Mouse (Mus musculus) stomach, embryonic 15.5 days (tissue): ENCODE measurements around the gene Kcnk4. TPM values are rescaled to one million over a fixed set of nuclear protein-coding genes. Genes with fewer than 3 reads are reported as not detected.

Experiments used
- ATAC-seq: fragments of 200-750 bp; cut with Nextera tagmentation; 2 replicates; pipeline ENCODE4 v1.8.0; 2017; ENCODE audit warnings: low read depth, moderate number of reproducible peaks, moderate TSS enrichment; ENCODE audit not compliant: insufficient read depth, low FRiP score
- H3K27ac ChIP-seq: fragments of 300-500 bp; sonication (generic); 2 replicates; pipeline ENCODE4 v1.5.1; 2015; ENCODE audit warnings: mild to moderate bottlenecking, inconsistent platforms
- H3K27me3 ChIP-seq: fragments of 300-500 bp; sonication (generic); replicated peaks from 2 replicates; pipeline ENCODE4 v1.6.1; 2015; ENCODE audit warnings: inconsistent platforms
- H3K36me3 ChIP-seq: fragments of 300-500 bp; sonication (generic); 2 replicates; pipeline ENCODE4 v1.6.1; 2015; ENCODE audit warnings: inconsistent platforms
- H3K4me1 ChIP-seq: fragments of 300-500 bp; sonication (generic); 2 replicates; pipeline ENCODE4 v1.6.1; 2015; ENCODE audit warnings: inconsistent platforms
- H3K4me2 ChIP-seq: fragments of 300-500 bp; sonication (generic); 2 replicates; pipeline ENCODE4 v1.6.1; 2015; ENCODE audit warnings: mild to moderate bottlenecking, inconsistent platforms
- H3K4me3 ChIP-seq: fragments of 300-500 bp; sonication (generic); replicated peaks from 2 replicates; pipeline ENCODE4 v1.5.1; 2015; ENCODE audit warnings: inconsistent platforms
- H3K9ac ChIP-seq: fragments of 300-500 bp; sonication (generic); 2 replicates; pipeline ENCODE4 v1.6.1; 2015; ENCODE audit warnings: inconsistent platforms
- H3K9me3 ChIP-seq: fragments of 300-500 bp; sonication (generic); 2 replicates; pipeline ENCODE4 v1.6.1; 2016; ENCODE audit warnings: inconsistent platforms
- WGBS: fragments of 180-500 bp; shearing (Covaris S2); methylation state at CpG from one replicate; pipeline ENCODE4 v1.1.7; 2015; 5-methylcytosine and 5-hydroxymethylcytosine counted together
- polyA plus RNA-seq: library from polyadenylated mRNA; unstranded; fragments of >200 nt; fragmentation: Nextera tagmentation; extraction: Ambion mirVana; gene quantifications from 2 replicates; pipeline ENCODE4 v1.2.1, GENCODE M21; 2015

Kcnk4 gene
- polyA plus RNA-seq, 1 experiment from 2014 or later, result 0.86 TPM

GRCm38 (mm10) chr19:6954046-6954445 lies 19.7 kb upstream of the Kcnk4 start:
- peaks cover 45% of the 10 kb centered on the region for H3K36me3 ChIP-seq
- H3K9me3 ChIP-seq, result no peaks in the 10 kb centered on the region
- 49% methylated on average over 9 of the region's 9 CpGs for WGBS
- ATAC-seq, result no peak
- H3K27ac ChIP-seq, result no peak overlapping the region
- no peak overlapping the region for H3K4me2 ChIP-seq
- H3K4me1 ChIP-seq, result peaks cover 15% of the 10 kb centered on the region
- no peaks in the 10 kb centered on the region for H3K27me3 ChIP-seq
- no peak overlapping the region for H3K4me3 ChIP-seq
- no peak overlapping the region for H3K9ac ChIP-seq

GRCm38 (mm10) chr19:6952712-6953037 lies 18.4 kb upstream of the Kcnk4 start:
- H3K4me1 ChIP-seq, result peaks cover 15% of the 10 kb centered on the region
- peak; percentile 29 for ATAC-seq
- H3K4me3 ChIP-seq, result peak overlapping the region; percentile 59
- peak overlapping the region; percentile 97 for H3K27ac ChIP-seq
- no peaks in the 10 kb centered on the region for H3K27me3 ChIP-seq
- peaks cover 33% of the 10 kb centered on the region for H3K36me3 ChIP-seq
- peak overlapping the region; percentile 78 for H3K4me2 ChIP-seq
- 8% methylated on average over 3 of the region's 3 CpGs for WGBS
- peak overlapping the region; percentile 4; the same call in 1 of the 2 replicates for H3K9ac ChIP-seq
- no peaks in the 10 kb centered on the region for H3K9me3 ChIP-seq

GRCm38 (mm10) chr19:6951994-6952711 lies 17.8 kb upstream of the Kcnk4 start:
- H3K4me1 ChIP-seq, result peaks cover 16% of the 10 kb centered on the region
- peak overlapping the region; percentile 78 for H3K4me2 ChIP-seq
- no peaks in the 10 kb centered on the region for H3K27me3 ChIP-seq
- H3K9me3 ChIP-seq, result no peaks in the 10 kb centered on the region
- peaks cover 28% of the 10 kb centered on the region for H3K36me3 ChIP-seq
- ATAC-seq, result peak; percentile 29
- WGBS, result 3% methylated on average over 31 of the region's 31 CpGs
- peak overlapping the region; percentile 59 for H3K4me3 ChIP-seq
- H3K27ac ChIP-seq, result peak overlapping the region; percentile 97
- H3K9ac ChIP-seq, result peak overlapping the region; percentile 4

GRCm38 (mm10) chr19:6951381-6951968 lies 17.2 kb upstream of the Kcnk4 start:
- Histone ChIP-seq H3K4me2 (peak overlapping the region; percentile 78), H3K36me3 (peaks cover 21% of the 10 kb centered on the region), H3K9me3 (no peaks in the 10 kb centered on the region), H3K4me3 (peak overlapping the region; percentile 59), H3K27ac (peak overlapping the region; percentile 97), H3K9ac (peak overlapping the region; percentile 75), H3K4me1 (peaks cover 18% of the 10 kb centered on the region), H3K27me3 (no peaks in the 10 kb centered on the region)
- peak; percentile 72 for ATAC-seq
- WGBS, result under 1% methylated on average over 35 of the region's 35 CpGs

- H3K27me3 ChIP-seq, result no peaks in the 10 kb centered on the region
- H3K4me1 ChIP-seq, result peaks cover 18% of the 10 kb centered on the region
- H3K4me3 ChIP-seq, result peak overlapping the region; percentile 59
- H3K9me3 ChIP-seq, result no peaks in the 10 kb centered on the region
- H3K27ac ChIP-seq, result peak overlapping the region; percentile 97
- under 1% methylated on average over 28 of the region's 28 CpGs for WGBS
- peak overlapping the region; percentile 78 for H3K4me2 ChIP-seq
- peak; percentile 15; the same call in 1 of the 2 replicates for ATAC-seq
- H3K36me3 ChIP-seq, result peaks cover 14% of the 10 kb centered on the region
- peak overlapping the region; percentile 75 for H3K9ac ChIP-seq
Observed at GRCm38 (mm10) chr19:6950613-6951153, 16.4 kb upstream of the Kcnk4 start.

- Histone ChIP-seq H3K36me3 (peaks cover 7% of the 10 kb centered on the region; the same call in 1 of the 2 replicates), H3K9me3 (no peaks in the 10 kb centered on the region), H3K4me2 (peak overlapping the region; percentile 78), H3K4me3 (peak overlapping the region; percentile 59), H3K27ac (peak overlapping the region; percentile 97; the same call in 1 of the 2 replicates), H3K27me3 (no peaks in the 10 kb centered on the region), H3K4me1 (peaks cover 18% of the 10 kb centered on the region), H3K9ac (no peak overlapping the region)
- WGBS, result 58% methylated on average over 5 of the region's 5 CpGs
- ATAC-seq, result no peak
Observed at GRCm38 (mm10) chr19:6949951-6950350, 15.6 kb upstream of the Kcnk4 start.

- no peak overlapping the region for H3K4me3 ChIP-seq
- ATAC-seq, result no peak
Observed at GRCm38 (mm10) chr19:6949532-6949931, 15.2 kb upstream of the Kcnk4 start.

GRCm38 (mm10) chr19:6948186-6948585 lies 13.9 kb upstream of the Kcnk4 start:
- Histone ChIP-seq H3K4me3 (no peak overlapping the region), H3K36me3 (no peaks in the 10 kb centered on the region), H3K9me3 (no peaks in the 10 kb centered on the region), H3K9ac (no peak overlapping the region), H3K4me2 (no peak overlapping the region), H3K27ac (no peak overlapping the region), H3K27me3 (no peaks in the 10 kb centered on the region), H3K4me1 (peaks cover 20% of the 10 kb centered on the region)
- no peak for ATAC-seq
- WGBS, result 84% methylated on average over 4 of the region's 4 CpGs

More at GRCm38 (mm10) chr19:6949532-6949931, 15.2 kb upstream of the Kcnk4 start:
- no peaks in the 10 kb centered on the region for H3K9me3 ChIP-seq
- H3K27me3 ChIP-seq, result no peaks in the 10 kb centered on the region
- H3K4me2 ChIP-seq, result 0 out of 2 replicates have a peak overlapping the region, but pooled peaks have one; percentile 78
- 80% methylated on average over 5 of the region's 5 CpGs for WGBS
- H3K36me3 ChIP-seq, result 0 out of 2 replicates have a peak, but pooled peaks cover 4% of the 10 kb centered on the region
- H3K27ac ChIP-seq, result no peak overlapping the region
- H3K9ac ChIP-seq, result no peak overlapping the region
- H3K4me1 ChIP-seq, result peaks cover 18% of the 10 kb centered on the region

- Histone ChIP-seq H3K9ac (no peak overlapping the region), H3K9me3 (no peaks in the 10 kb centered on the region), H3K27me3 (no peaks in the 10 kb centered on the region), H3K27ac (no peak overlapping the region), H3K4me1 (peaks cover 20% of the 10 kb centered on the region), H3K4me3 (no peak overlapping the region), H3K4me2 (no peak overlapping the region), H3K36me3 (no peaks in the 10 kb centered on the region)
- ATAC-seq, result no peak
- 54% methylated on average over 4 of the region's 4 CpGs for WGBS
Observed at GRCm38 (mm10) chr19:6947742-6948141, 13.4 kb upstream of the Kcnk4 start.

GRCm38 (mm10) chr19:6943709-6944108 lies 9.4 kb upstream of the Kcnk4 start:
- H3K27me3 ChIP-seq, result no peaks in the 10 kb centered on the region
- no peaks in the 10 kb centered on the region for H3K36me3 ChIP-seq
- no peak for ATAC-seq
- no peak overlapping the region for H3K4me3 ChIP-seq
- no peak overlapping the region for H3K4me2 ChIP-seq
- no peak overlapping the region for H3K27ac ChIP-seq
- no peaks in the 10 kb centered on the region for H3K9me3 ChIP-seq
- peaks cover 27% of the 10 kb centered on the region for H3K4me1 ChIP-seq
- H3K9ac ChIP-seq, result no peak overlapping the region
- WGBS, result 94% methylated on average over 6 of the region's 6 CpGs

GRCm38 (mm10) chr19:6942764-6943163 lies 8.4 kb upstream of the Kcnk4 start:
- Histone ChIP-seq H3K36me3 (no peaks in the 10 kb centered on the region), H3K4me2 (peak overlapping the region; percentile 98), H3K9me3 (no peaks in the 10 kb centered on the region), H3K27me3 (no peaks in the 10 kb centered on the region), H3K4me1 (peaks cover 27% of the 10 kb centered on the region), H3K27ac (peak overlapping the region; percentile 98), H3K4me3 (peak overlapping the region; percentile 72), H3K9ac (peak overlapping the region; percentile 81)
- 22% methylated on average over 5 of the region's 5 CpGs for WGBS
- ATAC-seq, result peak; percentile 0; the same call in 1 of the 2 replicates

GRCm38 (mm10) chr19:6942249-6942691 lies 8.0 kb upstream of the Kcnk4 start, which contains the start of gene Gpr137:
TSS of gene Gpr137 (minus strand) at chr19:6942480.
- peak; percentile 91 for ATAC-seq
- no peaks in the 10 kb centered on the region for H3K27me3 ChIP-seq
- H3K4me3 ChIP-seq, result peak within 1 kb of the TSS; percentile 72
- H3K4me1 ChIP-seq, result peaks cover 26% of the 10 kb centered on the region
- peak within 1 kb of the TSS; percentile 98 for H3K4me2 ChIP-seq
- peak within 1 kb of the TSS; percentile 98 for H3K27ac ChIP-seq
- H3K9ac ChIP-seq, result peak within 1 kb of the TSS; percentile 88
- WGBS, result under 1% methylated on average over 27 of the region's 27 CpGs
- no peaks in the 10 kb centered on the region for H3K9me3 ChIP-seq
- H3K36me3 ChIP-seq, result no peaks in the 10 kb centered on the region
